Mouse (Mus musculus) embryonic facial prominence, embryonic 14.5 days (tissue): ENCODE measurements around the gene Zbtb20. TPM values are rescaled to one million over a fixed set of nuclear protein-coding genes. Genes with fewer than 3 reads are reported as not detected.

Experiments used
- ATAC-seq: fragments of 200-750 bp; cut with Nextera tagmentation; 2 replicates; pipeline ENCODE4 v1.8.0; 2017; ENCODE audit warnings: low read depth, moderate number of reproducible peaks, moderate TSS enrichment
- DNase-seq: peaks from one replicate; pipeline ENCODE4 v3.0.0-alpha.2; 2015; ENCODE audit warnings: low spot score
- H3K27ac ChIP-seq: fragments of 300-500 bp; sonication (generic); replicated peaks from 2 replicates; pipeline ENCODE4 v1.5.1; 2014; ENCODE audit warnings: low read depth, mild to moderate bottlenecking, low read length, moderate library complexity
- H3K27me3 ChIP-seq: fragments of 300-500 bp; sonication (generic); replicated peaks from 2 replicates; pipeline ENCODE4 v1.6.1; 2014; ENCODE audit warnings: low read length; ENCODE audit not compliant: control insufficient read depth, insufficient read depth
- H3K36me3 ChIP-seq: fragments of 300-500 bp; sonication (generic); 2 replicates; pipeline ENCODE4 v1.6.1; 2014; ENCODE audit warnings: low read length, mixed read lengths; ENCODE audit not compliant: control insufficient read depth, insufficient read depth
- H3K4me1 ChIP-seq: fragments of 300-500 bp; sonication (generic); 2 replicates; pipeline ENCODE4 v1.6.1; 2014; ENCODE audit warnings: antibody characterized with exemption, low read length; ENCODE audit not compliant: control insufficient read depth, insufficient read depth
- H3K4me2 ChIP-seq: fragments of 300-500 bp; sonication (generic); 2 replicates; pipeline ENCODE4 v1.6.1; 2014; ENCODE audit warnings: low read depth, mild to moderate bottlenecking, low read length, moderate library complexity, mixed read lengths
- H3K4me3 ChIP-seq: fragments of 300-500 bp; sonication (generic); 2 replicates; pipeline ENCODE4 v1.5.1; 2014; ENCODE audit warnings: low read depth, mild to moderate bottlenecking, low read length
- H3K9ac ChIP-seq: fragments of 300-500 bp; sonication (generic); 2 replicates; pipeline ENCODE4 v1.6.1; 2014; ENCODE audit warnings: low read depth, mild to moderate bottlenecking, low read length, moderate library complexity, mixed read lengths
- H3K9me3 ChIP-seq: fragments of 300-500 bp; sonication (generic); 2 replicates; pipeline ENCODE4 v1.6.1; 2016; ENCODE audit warnings: low read length; ENCODE audit not compliant: control insufficient read depth
- WGBS: fragments of 180-500 bp; shearing (Covaris S2); extraction: QIAGEN DNeasy Blood & Tissue Kit; methylation state at CpG from one replicate; pipeline ENCODE4 v1.1.7; 2014; 5-methylcytosine and 5-hydroxymethylcytosine counted together
- polyA plus RNA-seq: library from polyadenylated mRNA; unstranded; fragments of >200 nt; fragmentation: Nextera tagmentation; extraction: Ambion mirVana; gene quantifications from 2 replicates; pipeline ENCODE4 v1.2.1, GENCODE M21; 2014

The Zbtb20 gene
- polyA plus RNA-seq: 20.6 and 23.6 TPM in 2 replicates

DNA sequence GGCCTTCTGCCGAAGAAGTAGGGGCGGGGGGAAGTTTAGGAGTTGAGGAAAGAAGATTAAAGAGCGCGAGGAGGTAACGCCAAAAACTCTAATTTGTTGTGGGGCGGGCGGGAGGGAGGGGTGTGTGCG lies at the start of gene Zbtb20:
TSS of gene Zbtb20 (plus strand) at position 30 of the 129 bp plus-strand sequence.
- Histone ChIP-seq H3K9ac (peak within 1 kb of the TSS; percentile 85), H3K9me3 (no peaks in the 10 kb centered on the region), H3K36me3 (no peaks in the 10 kb centered on the region), H3K4me1 (no peaks in the 10 kb centered on the region; the same call in 1 of the 2 replicates), H3K27ac (peak within 1 kb of the TSS; percentile 99), H3K4me2 (peak within 1 kb of the TSS; percentile 86), H3K27me3 (no peaks in the 10 kb centered on the region), H3K4me3 (peak within 1 kb of the TSS; percentile 67)
- DNase-seq (no peak), ATAC-seq (no peak)
- 7% methylated on average over 7 of the region's 8 CpGs for WGBS

GRCm38 (mm10) chr16:42835940-42836339 lies 39.7 kb upstream of the Zbtb20 start:
- DNase-seq: peak; percentile 34
- Histone ChIP-seq H3K4me1 (no peaks in the 10 kb centered on the region), H3K4me2 (no peak overlapping the region), H3K4me3 (no peak overlapping the region), H3K36me3 (no peaks in the 10 kb centered on the region), H3K9me3 (no peaks in the 10 kb centered on the region), H3K9ac (no peak overlapping the region), H3K27ac (no peak overlapping the region), H3K27me3 (no peaks in the 10 kb centered on the region)
- ATAC-seq: no peak
- WGBS: 63% methylated on average over 5 of the region's 5 CpGs

DNA sequence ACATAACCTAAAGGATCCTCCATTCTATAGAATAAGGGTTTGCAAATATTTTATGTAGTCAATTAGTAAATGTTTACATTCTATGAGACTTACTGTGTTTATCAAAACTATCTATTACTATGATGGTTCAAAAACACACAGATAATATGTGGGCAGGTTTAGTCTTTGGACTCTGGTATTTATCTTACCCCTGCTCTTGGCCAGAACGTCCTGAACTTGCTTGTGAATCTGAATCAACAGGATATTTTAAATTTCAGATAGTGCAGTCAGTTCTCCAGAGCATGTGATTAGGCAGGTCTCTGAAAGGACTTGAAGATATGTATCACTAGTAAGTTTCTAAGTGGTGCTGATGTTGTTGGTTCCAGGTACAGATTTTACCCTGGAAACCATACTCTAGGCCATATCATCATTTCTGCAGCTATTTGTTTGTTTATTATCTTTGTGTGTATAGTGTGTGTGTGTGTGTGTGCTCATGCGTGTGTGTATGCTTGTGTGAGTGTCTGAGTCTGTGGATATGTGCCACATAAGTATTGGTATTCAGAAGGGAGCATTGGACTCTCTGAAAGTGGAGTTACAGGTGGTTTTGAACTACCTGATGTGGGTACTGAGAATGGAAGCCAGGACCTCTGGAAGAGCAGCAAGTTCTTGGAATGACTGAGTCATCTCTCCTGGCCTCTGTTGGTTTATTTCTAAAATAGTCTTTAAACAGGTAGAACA lies 39.1 kb upstream of the Zbtb20 start:
- H3K9me3 ChIP-seq: no peaks in the 10 kb centered on the region
- no peaks in the 10 kb centered on the region for H3K27me3 ChIP-seq
- no peaks in the 10 kb centered on the region for H3K4me1 ChIP-seq
- DNase-seq: no peak
- WGBS: 69% methylated on average over 2 of the region's 2 CpGs
- H3K4me2 ChIP-seq: no peak overlapping the region
- no peak overlapping the region for H3K27ac ChIP-seq
- no peak overlapping the region for H3K9ac ChIP-seq
- no peak for ATAC-seq
- no peak overlapping the region for H3K4me3 ChIP-seq
- no peaks in the 10 kb centered on the region for H3K36me3 ChIP-seq

DNA sequence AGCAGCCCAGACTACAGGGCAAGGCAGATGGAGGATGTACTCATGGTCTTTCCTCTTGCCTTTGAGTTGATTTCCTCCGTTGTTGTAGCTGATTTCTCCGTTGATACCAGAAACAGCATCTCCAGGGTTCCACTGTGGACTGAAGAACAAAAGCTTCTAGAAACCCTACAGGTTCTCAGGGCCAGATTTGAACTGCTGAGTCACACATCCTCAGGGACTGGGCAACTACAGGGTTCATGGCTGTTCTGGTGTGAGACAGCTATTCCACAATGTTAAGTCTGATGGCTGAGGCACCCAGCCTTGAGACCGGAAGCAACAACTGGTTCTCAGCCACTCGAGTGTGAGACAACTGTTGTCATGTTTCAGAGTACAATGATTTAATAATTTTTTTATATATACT lies 37.5 kb upstream of the Zbtb20 start:
- H3K9ac ChIP-seq: no peak overlapping the region
- H3K4me2 ChIP-seq: no peak overlapping the region
- 91% methylated on average over 4 of the region's 4 CpGs for WGBS
- no peaks in the 10 kb centered on the region for H3K36me3 ChIP-seq
- DNase-seq (no peak), ATAC-seq (no peak)
- H3K4me1 ChIP-seq: no peaks in the 10 kb centered on the region
- H3K9me3 ChIP-seq: no peaks in the 10 kb centered on the region
- no peak overlapping the region for H3K27ac ChIP-seq
- H3K4me3 ChIP-seq: no peak overlapping the region
- H3K27me3 ChIP-seq: no peaks in the 10 kb centered on the region

- Histone ChIP-seq H3K9me3 (peaks cover 14% of the 10 kb centered on the region; the same call in 1 of the 2 replicates), H3K36me3 (no peaks in the 10 kb centered on the region), H3K27me3 (no peaks in the 10 kb centered on the region), H3K27ac (no peak overlapping the region), H3K4me2 (no peak overlapping the region), H3K4me1 (peaks cover 3% of the 10 kb centered on the region; the same call in 1 of the 2 replicates), H3K4me3 (no peak overlapping the region), H3K9ac (no peak overlapping the region)
- 53% methylated on average over 3 of the region's 3 CpGs for WGBS
- DNase-seq (peak; percentile 32), ATAC-seq (no peak)
These were observed 18.0 kb upstream of the Zbtb20 start for GRCm38 (mm10) chr16:42857564-42858183.

DNA sequence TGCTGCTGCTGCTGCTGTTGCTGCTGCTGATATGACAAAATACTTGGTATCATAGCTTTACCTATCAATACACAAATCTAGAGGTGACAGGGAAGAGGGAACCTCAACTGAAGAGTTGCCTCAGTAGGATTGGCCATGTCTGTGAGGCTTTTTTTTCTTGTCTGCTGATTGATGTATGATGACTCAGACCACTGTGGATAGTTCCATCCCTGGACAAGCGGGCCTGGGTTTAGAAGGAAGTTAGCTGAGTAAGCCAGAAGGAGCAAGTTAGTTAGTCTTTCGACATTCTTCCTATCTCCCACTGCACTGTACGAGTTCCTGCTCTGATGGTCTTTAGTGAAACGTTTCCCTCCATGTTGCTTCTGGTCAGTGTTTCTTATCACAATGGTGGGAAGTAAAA lies 16.4 kb upstream of the Zbtb20 start:
- no peak for ATAC-seq
- no peaks in the 10 kb centered on the region for H3K36me3 ChIP-seq
- no peak overlapping the region for H3K9ac ChIP-seq

GRCm38 (mm10) chr16:42863231-42863630 lies 12.4 kb upstream of the Zbtb20 start:
- Histone ChIP-seq H3K9ac (no peak overlapping the region), H3K36me3 (no peaks in the 10 kb centered on the region), H3K4me1 (peaks cover 3% of the 10 kb centered on the region; the same call in 1 of the 2 replicates), H3K9me3 (no peaks in the 10 kb centered on the region), H3K4me3 (no peak overlapping the region), H3K27ac (peak overlapping the region; percentile 68), H3K4me2 (peak overlapping the region; percentile 10; the same call in 1 of the 2 replicates), H3K27me3 (no peaks in the 10 kb centered on the region)
- 37% methylated on average over 2 of the region's 2 CpGs for WGBS
- DNase-seq (peak; percentile 82), ATAC-seq (peak; percentile 67; the same call in 1 of the 2 replicates)

More for the DNA sequence above, 16.4 kb upstream of the Zbtb20 start:
- H3K4me1 ChIP-seq: peaks cover 3% of the 10 kb centered on the region; the same call in 1 of the 2 replicates
- H3K27ac ChIP-seq: no peak overlapping the region
- no peaks in the 10 kb centered on the region for H3K27me3 ChIP-seq
- WGBS: 86% methylated on average over 4 of the region's 4 CpGs
- DNase-seq: no peak
- H3K9me3 ChIP-seq: peaks cover 14% of the 10 kb centered on the region; the same call in 1 of the 2 replicates
- H3K4me3 ChIP-seq: no peak overlapping the region
- no peak overlapping the region for H3K4me2 ChIP-seq

DNA sequence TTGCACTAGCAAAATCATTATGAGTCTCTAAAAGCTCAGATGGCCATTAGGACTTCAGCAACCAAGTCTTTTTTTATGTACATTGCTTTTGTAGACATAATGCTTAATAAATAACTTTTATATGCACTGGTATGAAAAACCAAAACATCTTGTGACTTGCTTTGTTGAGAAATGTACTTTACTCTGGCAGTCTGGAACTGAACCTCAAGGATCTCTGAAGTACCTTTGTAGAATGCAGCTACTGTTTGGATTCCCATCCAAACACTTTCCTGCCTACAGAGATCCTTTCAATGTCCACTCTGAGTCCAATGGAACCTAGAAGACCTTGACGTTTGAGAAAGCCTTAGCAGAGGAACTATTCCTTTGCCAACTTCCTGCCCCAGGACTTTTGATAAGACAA lies 9.6 kb upstream of the Zbtb20 start:
- Histone ChIP-seq H3K4me3 (no peak overlapping the region), H3K27ac (no peak overlapping the region), H3K36me3 (no peaks in the 10 kb centered on the region), H3K27me3 (no peaks in the 10 kb centered on the region), H3K9ac (no peak overlapping the region), H3K4me1 (peaks cover 3% of the 10 kb centered on the region; the same call in 1 of the 2 replicates), H3K9me3 (no peaks in the 10 kb centered on the region), H3K4me2 (no peak overlapping the region)
- DNase-seq (no peak), ATAC-seq (no peak)
- 87% methylated on average over 1 of the region's 1 CpGs for WGBS

DNA sequence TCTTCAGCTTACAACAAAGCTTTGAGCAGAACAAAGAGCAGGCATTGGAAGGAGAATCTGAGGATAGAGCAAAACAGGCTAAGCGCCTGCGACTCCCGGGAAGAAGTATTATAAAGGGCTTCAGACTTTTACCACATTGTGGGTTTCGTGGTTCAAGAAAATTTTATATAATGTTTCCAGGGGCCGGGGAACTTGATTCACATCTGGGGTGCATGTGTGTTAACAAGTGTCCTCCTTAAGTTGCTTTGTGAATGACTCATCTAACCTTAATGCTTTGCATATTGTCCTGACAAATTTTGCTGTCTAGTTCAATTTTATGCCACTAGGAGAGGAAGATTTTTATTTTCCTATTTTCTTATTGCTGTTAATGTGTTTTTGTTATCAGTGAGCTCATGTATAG lies 3.6 kb upstream of the Zbtb20 start:
- Histone ChIP-seq H3K4me3 (no peak overlapping the region), H3K36me3 (no peaks in the 10 kb centered on the region), H3K27ac (peak overlapping the region; percentile 16; the same call in 1 of the 2 replicates), H3K27me3 (no peaks in the 10 kb centered on the region), H3K9ac (no peak overlapping the region), H3K4me1 (no peaks in the 10 kb centered on the region; the same call in 1 of the 2 replicates), H3K4me2 (no peak overlapping the region), H3K9me3 (no peaks in the 10 kb centered on the region)
- 44% methylated on average over 5 of the region's 5 CpGs for WGBS
- ATAC-seq (no peak), DNase-seq (peak; percentile 68)
